Mouse (Mus musculus): ENCODE measurements around the gene Tpm1. TPM values are rescaled to one million over a fixed set of nuclear protein-coding genes. Genes with fewer than 3 reads are reported as not detected.

Gene Tpm1
- polyA plus RNA-seq, 1 experiment, result 104 TPM

DNA sequence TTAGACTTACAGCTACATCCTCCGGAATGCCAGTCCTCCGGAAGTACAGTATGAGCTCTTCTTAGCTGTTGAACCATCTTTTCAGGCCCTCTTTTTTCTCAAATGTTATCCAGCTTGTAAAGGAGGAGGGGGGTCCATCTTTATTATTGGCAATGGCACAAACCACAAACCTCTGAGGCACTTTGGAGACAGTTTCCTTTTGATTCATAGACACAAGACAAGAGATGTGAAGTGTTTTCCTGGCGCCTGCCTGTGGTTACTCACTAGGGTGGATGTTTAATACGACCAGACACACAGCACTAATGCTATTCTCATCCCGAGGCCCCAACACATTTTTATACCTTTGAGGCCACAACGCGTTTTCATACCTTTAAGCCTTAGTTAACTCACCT lies 28.1 kb upstream of the Tpm1 start:
- no peak overlapping the region for H3K27ac ChIP-seq (ENCODE audit: insufficient read depth, low read depth, low read length)
- TF ChIP-seq CTCF (IDR thresholded peaks at IDR 0.05; ENCODE audit: low read depth, low read length) (no peak), POLR2A (IDR thresholded peaks at IDR 0.05; ENCODE audit: borderline replicate concordance, low read depth, low read length) (no peak)
- H3K4me3 ChIP-seq (ENCODE audit: insufficient read depth, low read length), result no peak overlapping the region
- H3K4me1 ChIP-seq (ENCODE audit: control insufficient read depth, insufficient read depth, low read length), result peaks cover 8% of the 10 kb centered on the region

DNA sequence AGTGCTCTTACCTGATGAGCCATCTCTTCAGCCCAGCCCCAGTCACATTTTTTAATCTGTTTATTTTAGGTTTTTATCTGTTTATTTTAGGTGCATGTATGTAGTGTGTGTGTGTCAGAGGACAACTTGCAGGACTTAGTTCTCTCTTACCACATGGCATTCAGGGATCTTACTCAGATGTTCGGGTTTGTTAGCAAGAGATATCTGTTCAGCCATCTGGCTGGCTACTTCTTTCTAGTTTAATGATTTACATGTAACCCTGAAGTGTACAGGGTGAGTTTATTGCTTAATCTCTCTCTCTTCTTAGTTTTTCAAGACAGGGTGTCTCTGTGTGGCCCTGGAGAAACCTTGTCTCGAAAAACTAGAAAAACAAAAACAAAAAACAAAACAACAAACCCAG lies 23.0 kb upstream of the Tpm1 start:
- TF ChIP-seq POLR2A (IDR thresholded peaks at IDR 0.05; ENCODE audit: borderline replicate concordance, low read depth, low read length) (no peak), CTCF (IDR thresholded peaks at IDR 0.05; ENCODE audit: low read depth, low read length) (no peak)
- no peaks in the 10 kb centered on the region for H3K4me1 ChIP-seq (ENCODE audit: control insufficient read depth, insufficient read depth, low read length)
- H3K4me3 ChIP-seq (ENCODE audit: insufficient read depth, low read length), result no peak overlapping the region
- H3K27ac ChIP-seq (ENCODE audit: insufficient read depth, low read depth, low read length), result no peak overlapping the region

DNA sequence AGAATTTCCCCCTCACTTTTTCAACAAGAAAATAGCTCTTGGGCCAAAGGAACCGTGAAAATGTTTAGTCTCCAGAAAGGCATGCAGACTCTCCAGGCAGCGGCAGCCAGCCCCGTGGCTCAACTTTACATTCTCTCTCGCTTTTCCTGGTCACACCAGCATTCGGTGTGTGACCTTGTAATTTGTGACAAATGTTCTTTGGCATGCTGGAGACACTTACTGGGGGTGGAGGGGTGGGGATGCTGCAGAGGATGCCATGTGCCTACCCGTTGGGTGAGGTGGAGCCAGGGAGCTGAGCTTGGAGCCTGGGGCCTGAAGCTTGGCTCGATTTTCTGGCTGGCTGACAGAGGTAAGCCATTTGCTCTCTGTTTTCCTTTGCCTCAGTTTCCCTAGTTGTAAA lies 22.4 kb upstream of the Tpm1 start:
- no peak overlapping the region for H3K4me3 ChIP-seq (ENCODE audit: insufficient read depth, low read length)
- no peak overlapping the region for H3K27ac ChIP-seq (ENCODE audit: insufficient read depth, low read depth, low read length)
- no peak for TF ChIP-seq POLR2A (IDR thresholded peaks at IDR 0.05; ENCODE audit: borderline replicate concordance, low read depth, low read length)
- TF ChIP-seq CTCF (IDR thresholded peaks at IDR 0.05; ENCODE audit: low read depth, low read length), result no peak
- H3K4me1 ChIP-seq (ENCODE audit: control insufficient read depth, insufficient read depth, low read length), result no peaks in the 10 kb centered on the region

- Histone ChIP-seq H3K4me3 (ENCODE audit: insufficient read depth, low read length) (no peak overlapping the region), H3K27ac (ENCODE audit: insufficient read depth, low read depth, low read length) (no peak overlapping the region), H3K4me1 (ENCODE audit: control insufficient read depth, insufficient read depth, low read length) (no peaks in the 10 kb centered on the region)
- no peak for TF ChIP-seq CTCF (IDR thresholded peaks at IDR 0.05; ENCODE audit: low read depth, low read length)
- TF ChIP-seq POLR2A (IDR thresholded peaks at IDR 0.05; ENCODE audit: borderline replicate concordance, low read depth, low read length), result no peak
Measured at GRCm38 (mm10) chr9:67071103-67071502, 21.9 kb upstream of the Tpm1 start.

DNA sequence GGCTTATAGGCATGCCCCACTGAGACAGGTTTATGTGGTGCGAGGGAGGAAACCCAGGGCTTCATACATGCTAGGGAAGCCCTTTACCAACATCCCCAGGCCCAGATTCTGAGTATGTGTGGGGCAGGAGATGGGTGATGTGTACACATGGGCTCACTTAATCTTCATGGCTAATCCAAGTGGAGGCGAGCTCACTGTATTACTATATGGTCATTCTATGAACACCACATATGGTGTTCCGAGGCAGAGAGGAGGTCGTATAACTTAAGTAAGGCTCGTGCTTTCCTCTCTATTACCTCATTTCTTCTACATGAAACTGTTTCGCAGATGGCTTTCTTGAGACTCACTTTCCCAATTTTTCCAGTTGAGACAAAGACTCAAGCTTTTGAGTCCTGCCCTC lies 17.4 kb upstream of the Tpm1 start:
- Histone ChIP-seq H3K27ac (ENCODE audit: insufficient read depth, low read depth, low read length) (no peak overlapping the region), H3K4me1 (ENCODE audit: control insufficient read depth, insufficient read depth, low read length) (no peaks in the 10 kb centered on the region), H3K4me3 (ENCODE audit: insufficient read depth, low read length) (no peak overlapping the region)
- TF ChIP-seq POLR2A (IDR thresholded peaks at IDR 0.05; ENCODE audit: borderline replicate concordance, low read depth, low read length), result no peak

DNA sequence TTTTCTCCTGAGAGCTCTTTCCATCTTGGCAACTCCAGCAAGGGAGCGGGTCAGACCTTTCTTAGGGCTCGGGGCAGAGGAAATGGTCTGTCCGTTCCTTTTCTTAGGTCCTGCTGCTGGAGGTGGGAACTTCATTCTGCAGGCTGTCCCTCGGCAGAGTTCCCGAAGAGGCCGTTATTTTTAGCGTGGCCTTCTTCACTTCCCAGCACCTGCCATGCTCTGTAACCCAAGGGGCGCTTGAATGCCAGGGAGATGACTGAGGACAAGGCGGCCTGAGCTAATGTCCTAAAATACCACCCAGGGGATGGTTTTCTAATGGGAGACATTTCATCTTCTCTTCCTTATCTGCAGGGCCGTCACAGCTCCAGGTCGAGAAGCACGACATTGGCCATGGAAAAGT lies 10.5 kb upstream of the Tpm1 start:
- TF ChIP-seq CTCF (IDR thresholded peaks at IDR 0.05; ENCODE audit: low read depth, low read length) (no peak), POLR2A (IDR thresholded peaks at IDR 0.05; ENCODE audit: borderline replicate concordance, low read depth, low read length) (no peak)
- no peak overlapping the region for H3K4me3 ChIP-seq (ENCODE audit: insufficient read depth, low read length)
- no peak overlapping the region for H3K27ac ChIP-seq (ENCODE audit: insufficient read depth, low read depth, low read length)
- no peaks in the 10 kb centered on the region for H3K4me1 ChIP-seq (ENCODE audit: control insufficient read depth, insufficient read depth, low read length)

GRCm38 (mm10) chr9:67058366-67058765 lies 9.2 kb upstream of the Tpm1 start:
- no peaks in the 10 kb centered on the region for H3K4me1 ChIP-seq (ENCODE audit: control insufficient read depth, insufficient read depth, low read length)
- no peak overlapping the region for H3K4me3 ChIP-seq (ENCODE audit: insufficient read depth, low read length)
- TF ChIP-seq CTCF (IDR thresholded peaks at IDR 0.05; ENCODE audit: low read depth, low read length), result no peak
- TF ChIP-seq POLR2A (IDR thresholded peaks at IDR 0.05; ENCODE audit: borderline replicate concordance, low read depth, low read length), result no peak
- H3K27ac ChIP-seq (ENCODE audit: insufficient read depth, low read depth, low read length), result no peak overlapping the region

GRCm38 (mm10) chr9:67050736-67051337 lies 1.6 kb upstream of the Tpm1 start:
- Histone ChIP-seq H3K4me3 (ENCODE audit: insufficient read depth, low read length) (no peak overlapping the region), H3K4me1 (ENCODE audit: control insufficient read depth, insufficient read depth, low read length) (peaks cover 7% of the 10 kb centered on the region; the same call in 1 of the 2 replicates), H3K27ac (ENCODE audit: insufficient read depth, low read depth, low read length) (no peak overlapping the region)
- no peak for TF ChIP-seq CTCF (IDR thresholded peaks at IDR 0.05; ENCODE audit: low read depth, low read length)
- no peak for TF ChIP-seq POLR2A (IDR thresholded peaks at IDR 0.05; ENCODE audit: borderline replicate concordance, low read depth, low read length)

GRCm38 (mm10) chr9:67049836-67050235 lies 630 bp upstream of the Tpm1 start:
- Histone ChIP-seq H3K4me1 (ENCODE audit: control insufficient read depth, insufficient read depth, low read length) (peaks cover 7% of the 10 kb centered on the region; the same call in 1 of the 2 replicates), H3K4me3 (ENCODE audit: insufficient read depth, low read length) (no peak overlapping the region), H3K27ac (ENCODE audit: insufficient read depth, low read depth, low read length) (no peak overlapping the region)
- TF ChIP-seq CTCF (IDR thresholded peaks at IDR 0.05; ENCODE audit: low read depth, low read length) (no peak), POLR2A (IDR thresholded peaks at IDR 0.05; ENCODE audit: borderline replicate concordance, low read depth, low read length) (no peak)

DNA sequence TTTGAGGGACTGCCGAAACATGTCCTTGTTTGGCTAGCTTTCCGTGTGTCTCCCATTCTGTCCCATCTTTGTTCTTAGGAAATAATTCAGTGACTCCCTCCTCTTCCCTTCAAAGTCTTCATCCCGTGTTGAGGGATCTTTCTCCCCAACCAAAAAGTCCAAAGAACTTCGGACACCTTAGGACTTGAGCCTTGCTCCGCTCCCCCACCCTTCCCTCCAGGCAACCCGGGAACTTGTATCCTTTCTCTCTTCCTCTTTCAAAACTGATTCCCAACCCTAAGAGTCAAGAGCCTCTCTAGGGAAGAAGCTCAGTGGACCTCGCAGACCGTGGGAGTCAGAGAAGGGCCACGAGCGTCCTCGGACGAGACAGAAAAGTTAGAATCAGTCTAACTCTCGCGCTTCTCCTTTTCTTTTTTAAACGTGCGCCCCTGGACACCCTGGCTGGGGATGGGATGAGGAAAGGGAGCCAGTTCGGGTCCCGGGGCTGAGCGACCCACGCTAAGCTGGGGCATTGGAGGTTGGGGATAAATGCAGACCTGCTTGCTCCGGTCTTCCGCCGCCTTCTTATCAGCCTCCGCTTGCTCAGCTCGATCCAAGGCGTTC lies 622 bp downstream of the Tpm1 start:
- H3K4me3 ChIP-seq (ENCODE audit: insufficient read depth, low read length), result peak overlapping the region; percentile 49
- H3K4me1 ChIP-seq (ENCODE audit: control insufficient read depth, insufficient read depth, low read length), result peaks cover 9% of the 10 kb centered on the region; the same call in 1 of the 2 replicates
- no peak overlapping the region for H3K27ac ChIP-seq (ENCODE audit: insufficient read depth, low read depth, low read length)
- TF ChIP-seq POLR2A (IDR thresholded peaks at IDR 0.05; ENCODE audit: borderline replicate concordance, low read depth, low read length), result no peak
- TF ChIP-seq CTCF (IDR thresholded peaks at IDR 0.05; ENCODE audit: low read depth, low read length), result no peak

All from bone marrow macrophage, adult 2 months (primary cell).